Mouse (Mus musculus) heart, postnatal 14 days (tissue): Measurements from ENCODE around the gene Pold1. TPM values are rescaled to one million over a fixed set of nuclear protein-coding genes. Genes with fewer than 3 reads are reported as not detected.

Experiments
- DNase-seq, 2 experiments: peaks; one replicate each; pipeline ENCODE4 v3.0.0; 2021 to 2022
- intact Hi-C: fragments of 180-260 bp; cut with DNase I; formaldehyde crosslinking; loops from one replicate; pipeline ENCODE4 v1.15.1; 2025
- total RNA-seq, 2 experiments: library from RNA; stranded (reverse); gene quantifications; 2 replicates each; pipeline ENCODE4 v1.2.3; 2021

Pold1 gene
- total RNA-seq, 2 experiments from 2014 or later: 14.5 to 16.0 TPM

DNA sequence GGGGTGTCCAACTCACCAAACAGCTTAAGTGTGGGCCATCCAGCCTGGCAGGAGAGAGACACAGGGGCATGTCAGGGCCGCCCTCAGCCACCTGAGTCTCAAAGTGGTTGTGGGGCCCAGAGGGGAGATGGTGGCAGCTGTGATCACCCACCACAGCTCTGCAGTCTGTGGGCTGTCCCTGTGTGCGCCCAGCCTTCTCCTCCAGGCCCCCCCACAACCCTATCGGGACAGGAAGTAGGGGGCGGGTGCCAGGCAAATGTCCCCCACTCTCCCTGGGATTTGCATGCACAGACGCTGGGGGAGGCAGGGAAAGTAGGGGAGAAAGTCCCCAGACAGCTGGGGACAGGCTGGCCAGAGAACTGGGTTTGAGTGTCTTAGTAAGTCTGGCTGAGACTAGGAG, 17.4 kb downstream of the Pold1 start:
- no peak for DNase-seq
- intact Hi-C loops: no loop called here

DNA sequence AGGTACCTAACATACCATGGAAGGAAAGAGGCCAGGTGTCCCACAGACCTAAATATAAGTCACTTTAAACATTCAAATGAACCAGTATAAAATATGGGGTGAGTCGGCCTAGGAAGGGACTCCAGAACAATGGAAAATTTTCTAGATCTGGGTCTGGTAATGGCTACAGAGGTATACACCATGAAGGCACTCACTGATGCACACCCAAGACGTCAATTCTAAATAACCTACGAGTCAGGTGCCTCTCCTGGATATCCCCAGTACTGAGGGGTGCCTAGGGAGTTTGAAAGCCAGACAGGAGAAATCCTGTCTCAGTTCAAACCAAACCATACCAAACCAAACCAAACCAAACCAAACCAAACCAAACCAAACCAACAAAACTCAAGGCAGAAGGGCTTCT, 18.1 kb downstream of the Pold1 start:
- DNase-seq: no peak
- intact Hi-C loops: no loop called here

DNA sequence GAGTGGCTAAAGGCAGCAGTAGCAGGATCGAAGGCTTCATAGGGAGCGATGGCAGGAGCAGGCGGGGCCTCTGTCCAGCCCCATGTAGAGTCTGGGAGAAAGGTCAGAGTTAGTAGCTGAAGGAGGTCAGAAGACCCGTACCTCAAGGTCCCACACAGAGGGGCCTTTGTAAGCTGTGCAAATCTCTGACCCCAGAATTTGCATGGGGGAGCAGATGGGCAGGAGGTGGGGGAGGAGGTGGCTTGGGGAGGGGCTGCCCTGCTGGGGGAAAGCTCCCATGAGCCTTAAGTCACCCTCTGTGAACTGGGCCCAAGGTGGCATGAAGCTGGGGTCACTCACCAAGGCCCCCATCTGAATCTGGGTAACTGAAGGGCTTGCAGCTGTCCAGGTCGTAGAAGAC, 19.1 kb downstream of the Pold1 start:
- DNase-seq: no peak
- intact Hi-C loops: no loop called here

DNA sequence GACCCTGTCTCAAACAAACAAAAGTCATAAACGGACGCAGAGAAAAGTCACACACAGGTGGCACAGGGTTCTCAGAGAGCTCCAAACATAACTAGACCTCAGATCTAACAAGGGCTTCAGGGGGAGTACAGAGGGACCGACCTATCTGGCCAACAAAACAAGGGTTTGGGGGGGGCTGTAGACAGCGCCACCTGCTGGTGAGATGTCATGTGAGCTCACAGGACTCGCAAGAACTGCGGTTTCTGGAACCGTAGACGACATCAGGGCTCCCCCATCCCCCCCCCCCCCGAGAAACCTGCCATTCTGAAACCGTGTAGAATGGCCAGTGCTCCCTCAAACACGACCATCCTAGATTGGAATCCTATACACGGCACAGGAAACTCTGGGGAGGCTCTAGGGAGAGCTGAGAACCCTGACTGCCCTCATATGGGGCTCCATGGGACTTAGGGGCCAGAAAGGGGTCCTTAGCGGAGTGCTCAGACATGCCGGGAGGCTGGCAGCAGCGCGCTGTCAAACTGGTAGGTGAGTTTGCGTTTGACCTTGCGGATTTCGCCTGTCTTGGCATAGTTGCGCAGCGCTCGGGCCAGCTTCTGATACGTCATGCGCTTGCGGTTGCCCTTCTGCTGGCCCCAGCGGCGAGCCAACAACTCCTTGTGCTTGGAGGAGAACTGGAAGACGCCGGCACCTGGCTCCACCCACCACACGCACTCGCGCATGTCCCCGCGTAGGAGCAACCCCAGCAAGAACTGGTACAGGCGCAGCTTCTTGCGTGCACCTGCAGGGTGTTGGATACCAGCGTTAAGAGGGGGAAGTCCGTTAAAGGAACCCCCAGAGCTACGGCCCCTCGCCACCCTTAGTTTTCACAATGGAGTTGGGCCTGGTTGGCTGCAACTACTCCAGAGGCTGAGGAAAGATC, 20.9 kb downstream of the Pold1 start:
- intact Hi-C loops: no loop called here
- DNase-seq: peak; percentile 66 to 82

DNA sequence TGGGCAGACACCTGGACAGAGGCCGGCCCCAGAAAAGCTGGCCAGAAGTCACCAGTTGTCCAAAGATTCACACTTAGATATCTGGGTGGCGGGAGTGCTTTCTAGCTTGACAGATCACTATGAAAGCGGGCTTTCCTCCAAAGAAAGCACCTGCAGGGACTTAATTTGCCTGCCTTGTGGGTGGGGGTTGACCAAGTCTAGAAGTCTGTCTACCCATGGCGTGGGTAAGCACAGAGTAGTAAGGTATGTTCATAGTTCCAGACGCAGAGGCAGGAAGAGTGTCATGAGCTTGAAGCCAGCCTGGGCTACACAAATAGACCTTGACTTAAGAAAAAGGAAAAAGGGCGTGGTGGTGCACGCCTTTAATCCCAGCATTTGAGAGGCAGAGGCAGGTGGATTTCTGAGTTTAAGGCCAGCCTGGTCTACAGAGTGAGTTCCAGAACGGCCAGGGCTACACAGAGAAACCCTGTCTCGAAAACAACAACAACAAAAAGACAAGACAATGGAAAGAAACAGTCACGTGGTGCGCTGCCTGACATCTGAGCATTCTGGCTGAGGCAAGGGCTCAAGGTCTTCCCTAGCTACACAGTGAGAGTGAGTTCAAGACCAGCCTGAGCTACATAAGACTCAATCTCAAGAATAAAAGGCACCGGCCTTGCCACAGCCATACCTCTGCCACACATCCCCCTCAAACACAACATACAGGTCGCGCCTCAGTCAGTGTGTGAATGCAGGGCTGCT, 22.1 kb downstream of the Pold1 start:
- intact Hi-C loops: no loop called here
- no peak for DNase-seq

DNA sequence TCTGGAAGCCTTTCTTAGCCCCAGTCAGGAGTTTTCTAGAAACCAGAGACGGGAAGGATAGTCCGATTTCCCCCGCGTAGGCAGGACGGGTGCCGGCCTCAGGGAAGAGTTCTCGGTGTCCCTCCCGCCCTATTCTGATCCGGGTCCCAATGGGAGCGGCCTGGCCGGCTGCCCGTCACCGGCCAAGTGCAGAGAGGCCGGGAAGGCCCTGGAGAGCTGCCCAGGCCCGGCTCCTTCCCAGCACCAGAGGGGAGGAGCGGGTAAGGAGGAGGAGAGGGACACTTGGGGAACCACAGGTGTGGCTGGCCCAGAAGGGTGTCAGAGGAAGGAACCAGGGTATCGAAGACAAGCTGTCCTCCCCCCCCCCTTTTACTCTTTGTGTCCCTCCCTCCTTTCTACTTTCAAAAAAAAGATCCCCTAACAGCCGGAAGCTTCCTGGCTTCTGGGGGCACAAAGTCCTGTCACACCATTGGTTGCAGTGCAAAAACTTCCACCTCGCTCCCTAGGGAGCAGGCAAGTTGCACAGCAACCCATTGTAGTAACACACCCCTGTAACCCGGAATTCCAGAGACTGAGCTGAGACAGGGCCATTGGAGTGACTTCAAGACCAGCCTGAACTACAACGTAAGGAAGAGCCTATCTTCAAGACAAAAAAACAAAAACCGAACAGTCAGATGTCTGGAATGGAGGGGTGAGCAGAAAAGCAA, 23.4 kb downstream of the Pold1 start:
- intact Hi-C loops: loop anchor here (1.0 kb wide), 1 partner anchor 23 kb away; the partner anchor contains the start of gene Pold1
- DNase-seq: peak; percentile 92 to 94

DNA sequence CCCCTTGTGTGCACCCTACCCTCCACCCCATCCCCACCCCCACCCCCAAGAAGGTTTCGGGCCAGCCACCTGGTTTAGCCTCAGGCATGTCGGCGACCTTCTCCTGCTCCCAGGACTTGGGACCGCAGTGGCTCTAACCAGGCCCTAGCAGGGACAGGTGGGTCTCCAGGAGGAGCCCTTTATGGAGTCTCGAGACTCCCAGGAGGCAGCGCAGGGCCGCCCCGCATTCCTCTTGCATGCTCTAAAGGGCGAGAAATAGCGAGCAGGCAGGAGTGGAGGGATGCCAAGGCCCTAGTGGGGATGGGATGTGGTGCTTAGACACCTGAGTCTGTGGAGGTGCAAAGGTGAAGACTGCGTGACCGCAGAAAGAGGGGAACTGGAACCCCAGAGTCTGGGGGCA, 24.1 kb downstream of the Pold1 start, which contains the start of gene Mybpc2:
Gene Mybpc2, minus strand, starts transcription at position 155 of the 400 bp plus-strand sequence.
- peak; percentile 30 to 70 for DNase-seq
- intact Hi-C loops: loop anchor here (5.0 kb wide), 1 partner anchor 123 kb away; no protein-coding TSS in a partner anchor

DNA sequence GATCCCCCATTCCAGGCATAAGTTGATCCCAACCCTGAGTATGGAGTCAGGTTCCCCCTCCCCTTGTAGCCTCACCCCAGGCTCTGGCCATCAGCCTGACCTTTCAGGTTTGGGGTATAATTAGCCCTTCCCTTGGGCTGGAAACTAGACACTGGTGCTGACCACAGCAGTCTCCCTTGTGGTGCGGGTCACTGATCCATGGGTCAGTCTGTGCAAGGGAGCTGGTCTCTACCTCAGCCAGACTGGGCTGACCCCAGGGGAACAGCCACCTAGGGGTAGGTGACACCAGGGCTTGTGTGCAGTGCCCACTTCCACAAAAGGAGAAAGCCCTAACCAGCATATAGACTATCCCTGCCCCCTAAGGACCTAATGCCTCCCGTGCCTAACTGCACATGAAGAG, 25.6 kb downstream of the Pold1 start:
- intact Hi-C loops: loop anchor here (2.0 to 5.0 kb wide), 2 partner anchors 38 to 124 kb away; no protein-coding TSS in a partner anchor
- no peak for DNase-seq

DNA sequence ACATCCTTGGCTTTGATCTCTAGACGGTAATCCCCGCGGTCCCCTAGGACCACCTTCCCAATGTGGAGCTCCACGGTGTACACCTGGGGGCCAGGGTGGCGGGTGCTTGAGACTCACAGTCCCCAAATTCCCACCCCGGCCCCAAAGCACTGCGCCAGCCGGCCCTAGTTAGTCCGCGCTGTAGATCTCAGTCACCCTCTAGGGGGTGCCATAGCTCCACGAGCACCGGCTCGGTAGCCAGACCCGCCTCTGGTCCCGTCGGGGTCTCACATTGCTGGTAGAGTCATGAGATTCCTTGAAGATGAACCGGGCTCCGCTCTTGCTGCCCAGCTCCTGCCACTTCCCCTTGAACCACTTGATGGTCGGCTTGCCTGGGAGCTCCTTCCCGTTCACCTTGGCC, 26.9 kb downstream of the Pold1 start:
- peak; percentile 71 to 79 for DNase-seq
- intact Hi-C loops: loop anchor here (2.0 to 5.0 kb wide), 2 partner anchors 39 to 126 kb away; no protein-coding TSS in a partner anchor

DNA sequence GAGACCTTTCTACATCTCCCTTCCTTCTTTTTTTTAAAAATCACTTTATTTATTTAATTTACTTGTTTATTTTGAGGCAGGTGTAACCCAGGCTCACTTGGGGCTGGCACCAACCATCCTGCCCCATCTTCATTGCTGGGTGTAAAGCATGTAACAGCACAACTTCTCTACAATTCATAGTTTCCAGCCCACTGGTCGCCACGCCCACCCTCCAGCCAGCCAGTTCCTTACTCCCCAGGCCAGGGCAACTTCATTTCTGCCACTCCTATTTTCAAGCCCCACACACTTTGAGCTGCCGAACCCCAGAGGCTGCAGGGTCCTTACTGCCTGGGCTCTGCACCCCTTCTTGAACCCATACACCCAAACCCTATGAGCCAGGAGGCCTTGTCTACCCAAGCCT, 27.7 kb downstream of the Pold1 start:
- no peak for DNase-seq

DNA sequence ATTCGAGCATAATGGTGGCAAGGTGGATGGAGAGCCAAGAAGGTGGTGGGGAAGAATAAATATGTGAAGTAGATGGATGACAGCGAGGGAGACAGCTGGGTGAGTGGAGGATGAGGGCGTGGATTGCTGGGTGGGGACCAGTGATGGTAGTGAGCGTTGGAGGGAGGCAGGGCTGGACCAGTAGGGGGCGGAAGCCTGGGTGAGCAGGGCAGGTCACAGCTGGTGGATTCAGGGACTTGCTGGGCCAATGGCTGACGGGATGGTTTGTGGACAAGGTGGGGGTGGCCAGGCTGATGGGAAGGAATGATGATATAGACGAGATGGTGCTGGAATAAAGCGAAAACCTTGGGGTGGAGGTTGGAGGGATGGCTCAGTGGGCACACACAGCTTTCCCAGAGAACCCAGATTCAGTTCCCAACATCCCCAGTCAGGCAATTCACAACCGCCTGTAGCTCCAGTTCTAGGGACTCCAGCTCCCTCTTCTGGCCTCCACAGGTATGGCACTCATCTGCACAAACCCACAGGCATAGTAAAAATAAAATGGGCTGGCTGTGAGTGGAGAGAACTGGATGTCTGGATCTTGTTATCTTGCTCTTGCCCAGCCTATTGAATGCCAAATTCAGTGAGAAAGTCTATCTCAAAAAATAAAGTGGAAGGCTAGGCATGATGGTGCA, 29.3 kb downstream of the Pold1 start:
- DNase-seq: no peak
- intact Hi-C loops: no loop called here

More for the DNA sequence above, 27.7 kb downstream of the Pold1 start:
- intact Hi-C loops: loop anchor here (5.0 kb wide), 1 partner anchor 126 kb away; no protein-coding TSS in a partner anchor

DNA sequence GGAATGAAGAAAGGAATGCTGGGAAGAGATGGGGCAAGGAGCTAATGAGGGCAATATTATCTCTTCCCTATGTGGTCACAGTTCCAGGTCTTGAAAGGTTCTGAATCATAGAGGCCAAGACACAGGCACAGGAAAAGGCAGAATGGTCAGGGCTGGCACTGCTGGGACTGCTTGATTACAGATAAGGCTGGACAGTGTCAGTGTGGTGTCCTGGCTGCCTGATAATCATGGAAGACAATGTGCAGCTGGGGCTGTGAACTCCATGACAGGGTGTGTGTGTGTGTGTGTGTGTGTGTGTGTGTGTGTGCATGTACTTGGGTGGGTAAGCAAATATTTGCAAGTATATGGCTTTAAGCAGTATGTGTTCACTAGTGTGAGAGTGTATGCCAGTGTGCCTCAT, 41.2 kb downstream of the Pold1 start:
- intact Hi-C loops: no loop called here
- DNase-seq: no peak

DNA sequence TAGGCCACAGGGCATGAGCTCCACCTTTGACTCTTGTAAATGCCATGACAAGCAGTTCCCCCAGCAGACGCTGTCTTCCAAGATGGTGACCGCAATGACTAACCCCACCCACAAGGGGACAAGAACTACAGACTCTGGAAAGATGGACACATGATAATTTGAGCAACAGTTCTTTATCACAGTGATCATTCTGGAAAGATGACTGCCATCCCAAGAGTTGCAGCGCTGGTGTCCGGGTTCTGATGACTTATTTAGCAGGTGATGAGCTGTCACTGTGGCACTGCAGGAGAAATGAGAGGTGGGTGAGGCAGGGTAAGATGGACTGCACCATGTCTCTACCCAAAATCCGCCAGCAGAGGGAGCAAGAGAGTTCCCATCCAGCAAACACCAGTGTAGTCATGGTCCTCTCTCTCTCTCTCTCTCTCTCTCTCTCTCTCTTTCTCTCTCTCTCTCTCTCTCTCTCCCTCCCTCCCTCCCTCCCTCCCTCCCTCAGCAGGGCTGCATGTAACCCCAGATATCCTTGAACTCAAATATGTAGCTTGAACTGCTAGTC, 47.0 kb downstream of the Pold1 start:
- peak; percentile 65 to 81 for DNase-seq

DNA sequence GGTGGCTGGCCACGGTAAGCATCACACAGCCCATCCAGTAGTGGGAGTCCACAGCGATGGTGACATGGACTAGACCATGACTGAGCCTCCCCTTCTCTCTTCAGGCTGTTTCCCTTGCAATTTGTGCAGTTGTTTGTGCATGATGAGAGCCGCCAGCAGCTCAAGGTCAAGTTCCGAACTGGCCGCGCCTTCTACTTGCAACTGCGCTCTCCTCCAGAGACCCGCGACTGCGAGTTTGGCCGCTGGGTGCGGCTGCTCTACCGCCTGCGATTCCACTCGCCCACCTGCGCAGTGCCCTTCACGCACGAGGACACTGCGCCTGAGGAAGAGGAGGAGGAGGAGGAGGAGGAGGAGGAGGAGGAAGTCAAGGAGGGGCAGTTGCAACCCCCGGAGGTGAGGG, 48.6 kb downstream of the Pold1 start:
- intact Hi-C loops: no loop called here
- no peak for DNase-seq

More for the DNA sequence above, 47.0 kb downstream of the Pold1 start:
- intact Hi-C loops: no loop called here

DNA sequence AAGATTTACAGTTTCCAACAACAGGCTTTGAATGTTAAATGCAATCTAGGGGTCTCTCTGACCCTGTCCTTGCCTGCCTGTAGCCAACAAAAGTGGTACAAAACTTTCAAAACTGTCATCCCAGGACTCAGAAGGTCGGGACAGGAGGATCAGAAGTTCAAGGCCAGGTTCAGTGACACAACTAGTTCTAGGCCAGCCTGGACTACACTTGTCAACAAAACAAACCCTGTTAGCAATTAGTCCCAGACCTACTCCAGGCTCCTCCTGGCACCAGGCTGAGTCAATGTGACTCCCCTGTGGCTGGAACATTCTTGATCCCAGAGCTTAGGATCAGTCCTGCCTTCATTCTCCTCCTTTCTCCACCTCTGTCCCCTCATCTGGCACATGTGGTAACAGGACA, 49.7 kb downstream of the Pold1 start:
- intact Hi-C loops: no loop called here
- DNase-seq: no peak

DNA sequence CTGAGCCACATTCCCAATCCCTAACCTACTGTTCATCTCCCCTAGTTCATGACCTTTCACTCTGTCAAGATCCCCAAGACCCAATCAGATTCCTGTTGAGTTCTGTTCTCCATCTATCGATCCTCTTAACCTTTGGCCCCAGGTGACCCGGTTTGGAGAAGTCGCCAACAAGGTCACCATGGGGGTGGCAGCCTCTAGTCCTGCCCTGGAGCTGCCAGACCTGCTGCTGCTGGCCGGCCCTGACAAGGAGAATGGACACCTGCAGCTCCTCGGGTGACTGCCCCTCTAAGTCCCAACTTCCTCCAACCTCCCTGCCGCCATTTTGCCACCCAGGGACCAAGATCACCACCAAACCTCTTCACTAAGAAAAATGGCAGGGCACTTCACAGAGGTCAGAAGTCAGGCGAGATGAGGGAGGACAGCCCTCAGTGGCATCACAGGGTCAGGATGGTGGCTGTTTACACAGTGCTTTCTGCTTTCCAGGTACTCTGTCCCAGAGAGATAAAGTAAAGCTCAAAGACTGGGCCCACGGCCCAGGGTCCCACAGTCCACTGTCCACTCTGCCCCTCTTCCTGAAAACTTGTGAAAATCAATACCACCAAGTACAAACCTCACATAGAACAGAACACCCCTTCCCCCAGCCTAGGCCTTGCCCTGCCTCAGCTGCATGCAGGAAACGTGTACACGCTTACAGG, 51.1 kb downstream of the Pold1 start:
- DNase-seq: no peak
- intact Hi-C loops: no loop called here

DNA sequence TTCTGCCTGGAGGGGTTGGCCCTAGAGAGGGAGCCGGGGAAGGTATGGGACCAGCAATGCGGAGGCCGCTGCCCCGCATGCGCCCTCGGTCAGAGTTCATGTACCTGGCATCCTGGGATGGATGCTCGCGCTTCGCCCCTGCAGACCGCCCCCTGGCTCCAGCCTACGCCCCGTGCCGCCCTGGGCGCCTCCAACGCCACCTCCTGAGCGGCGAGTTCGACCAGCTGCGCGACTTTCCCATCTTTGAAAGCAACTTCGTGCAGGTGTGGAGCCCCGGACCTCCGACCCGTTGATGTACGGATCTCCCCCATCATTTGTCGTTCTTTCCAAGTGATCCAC, 51.9 kb downstream of the Pold1 start:
- intact Hi-C loops: no loop called here
- no peak for DNase-seq

DNA sequence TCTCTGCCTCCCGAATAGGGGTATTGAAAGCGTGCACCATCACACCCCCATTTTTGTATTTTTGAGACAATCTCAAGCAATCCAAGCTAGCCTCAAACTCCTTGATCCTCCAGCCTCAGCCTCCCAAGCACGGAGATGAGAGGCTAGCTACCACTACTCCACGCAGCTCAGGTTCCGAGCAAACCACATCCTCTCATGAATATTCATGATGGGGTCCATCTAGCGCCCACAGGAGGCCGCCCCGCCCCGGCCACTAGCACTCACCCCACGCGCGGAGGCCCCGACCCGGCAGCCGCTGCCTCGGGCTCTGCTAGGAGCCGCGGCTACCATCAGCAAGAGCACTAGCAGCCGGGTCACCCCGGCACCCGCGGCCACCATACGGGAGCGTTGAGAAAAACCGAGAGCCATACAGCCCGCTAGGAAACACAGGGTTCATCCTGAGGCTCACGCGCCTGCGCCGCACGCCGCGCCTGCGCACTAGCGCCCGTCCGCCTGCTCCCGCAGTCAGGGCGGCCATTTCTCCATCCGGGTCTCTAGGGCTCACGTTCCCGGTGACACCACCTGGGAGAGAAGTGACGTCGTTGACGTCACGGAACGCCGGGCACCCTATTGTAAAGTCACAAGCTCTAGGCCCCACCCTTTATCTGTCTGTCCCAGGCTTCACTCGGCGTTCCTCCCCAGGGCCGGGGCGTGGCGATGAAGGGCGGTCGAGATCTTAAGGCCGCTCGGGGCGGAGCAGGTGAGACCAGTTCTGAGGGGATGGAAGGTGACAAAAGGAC, 52.5 kb downstream of the Pold1 start, which contains the start of the genes Emc10 and Fam71e1:
Gene Emc10, minus strand, starts transcription at position 538 of the 779 bp plus-strand sequence.
Gene Fam71e1, plus strand, starts transcription at position 590 of the 779 bp plus-strand sequence.
- peak; percentile 98 for DNase-seq
- intact Hi-C loops: no loop called here
